Mouse (Mus musculus): Measurements from ENCODE around the gene Zfp971. TPM values are rescaled to one million over a fixed set of nuclear protein-coding genes. Genes with fewer than 3 reads are reported as not detected.
"Not testable (repeated sequence)": the region's sequence is repeated elsewhere in the genome, so short reads cannot be mapped to it uniquely, and the experiment has no call there.

Zfp971 gene
- 10.9 and 25.8 TPM in 2 replicates for polyA plus RNA-seq (2012; ENCODE audit: insufficient read depth, insufficient read length, missing spikeins)

DNA sequence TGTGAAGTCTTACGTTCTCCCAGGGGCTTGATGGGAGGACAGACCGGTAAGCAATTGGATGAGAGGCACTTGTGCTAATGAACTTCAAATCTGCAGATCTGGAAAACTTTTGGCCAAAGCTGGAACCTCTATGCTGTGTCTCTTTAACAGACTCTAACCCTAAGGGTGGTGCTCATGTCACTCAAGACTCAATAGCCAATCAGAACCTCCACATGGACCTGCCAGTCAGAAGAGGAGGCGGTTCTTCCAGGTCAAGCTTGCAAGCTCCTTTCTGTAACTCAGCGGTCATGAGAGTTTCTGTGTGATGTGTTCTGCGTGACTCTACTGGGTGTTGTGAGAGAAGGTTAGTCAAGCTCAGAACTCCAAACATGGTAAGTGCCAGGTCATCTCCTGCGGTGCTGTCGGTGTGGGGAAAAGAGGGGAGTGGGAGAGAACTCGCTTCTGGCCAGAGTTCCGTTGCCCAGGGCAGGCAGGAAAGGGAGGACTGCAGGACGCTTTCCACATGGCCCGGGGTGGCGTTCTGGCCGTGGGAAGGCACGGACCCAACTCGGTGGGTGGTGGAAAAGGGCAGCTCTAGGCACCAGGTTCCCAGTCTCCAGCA, at the start of gene Zfp971:
Zfp971 (plus strand) TSS at position 274 of the 601 bp plus-strand sequence.
- Histone ChIP-seq H3K4me3 (ENCODE audit: insufficient read depth, low read depth, low read length) (peak within 1 kb of the TSS; percentile 86), H3K27ac (replicated peaks; ENCODE audit: low read depth, low read length) (peak within 1 kb of the TSS; percentile 78)
- H3K4me1 ChIP-seq (ENCODE audit: control insufficient read depth, insufficient read depth, insufficient read length, low read length), result not testable (repeated sequence)

DNA sequence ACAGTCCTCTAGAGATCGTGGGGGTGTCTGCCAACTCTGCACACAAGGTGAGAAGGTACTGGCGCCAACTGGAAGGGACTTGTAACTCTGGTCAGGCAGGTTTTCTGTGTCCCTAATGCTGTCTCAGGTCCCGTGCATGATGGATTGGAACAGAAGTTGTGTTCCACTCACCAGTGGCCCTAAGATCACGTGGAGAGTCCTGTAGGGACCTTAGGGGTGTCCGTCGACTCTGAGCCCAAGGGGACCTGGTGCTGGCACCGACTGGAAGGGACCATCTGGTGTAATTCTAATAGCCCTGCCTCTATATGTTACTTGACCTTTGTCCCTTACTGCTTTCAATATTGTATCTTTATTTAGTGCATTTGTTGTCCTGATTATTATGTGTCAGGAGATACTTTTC, 48.3 kb upstream of the Zfp971 start:
- not testable (repeated sequence) for H3K27ac ChIP-seq (replicated peaks; ENCODE audit: low read depth, low read length); H3K4me3 ChIP-seq (ENCODE audit: insufficient read depth, low read depth, low read length); H3K4me1 ChIP-seq (ENCODE audit: control insufficient read depth, insufficient read depth, insufficient read length, low read length)

DNA sequence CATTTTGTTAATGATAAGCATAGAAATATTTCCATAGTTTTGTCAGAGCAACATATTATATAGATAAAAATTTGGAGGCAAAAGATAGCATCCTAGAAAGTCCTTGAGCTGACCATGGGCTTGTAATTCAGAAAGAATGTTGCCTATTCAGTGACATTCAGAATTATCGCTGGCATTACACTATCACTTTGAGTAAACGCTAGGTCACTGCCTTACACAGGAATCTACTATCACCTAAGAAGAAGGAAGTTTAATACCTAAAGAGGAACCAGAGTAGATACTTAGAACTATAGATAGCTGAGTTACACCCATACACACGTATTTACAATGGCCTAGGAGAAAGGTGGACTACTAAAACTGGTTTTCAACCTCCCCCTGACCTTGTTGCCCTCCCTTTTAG, 3.6 kb upstream of the Zfp971 start:
- H3K27ac ChIP-seq (replicated peaks; ENCODE audit: low read depth, low read length); H3K4me3 ChIP-seq (ENCODE audit: insufficient read depth, low read depth, low read length); H3K4me1 ChIP-seq (ENCODE audit: control insufficient read depth, insufficient read depth, insufficient read length, low read length): not testable (repeated sequence)

DNA sequence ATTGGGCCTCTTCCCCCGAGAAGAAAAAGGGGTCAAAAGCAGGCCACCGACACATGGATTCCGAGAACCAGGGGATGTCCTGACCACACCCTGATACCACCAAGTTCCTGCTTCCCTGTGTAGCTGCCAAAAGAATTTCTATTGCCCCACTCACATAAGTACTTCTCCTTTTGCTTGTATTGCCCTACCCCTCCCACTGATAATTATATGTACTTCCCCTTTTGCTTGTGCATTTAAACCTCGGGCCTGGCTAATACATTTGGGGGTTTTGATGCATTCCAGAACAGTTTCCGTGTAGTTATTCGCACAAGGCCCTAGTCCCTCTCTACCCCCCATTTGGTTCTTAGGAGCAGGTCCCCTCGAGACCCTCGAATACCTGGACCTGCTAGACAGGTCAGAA, 2.3 kb upstream of the Zfp971 start:
- H3K4me1 ChIP-seq (ENCODE audit: control insufficient read depth, insufficient read depth, insufficient read length, low read length); H3K4me3 ChIP-seq (ENCODE audit: insufficient read depth, low read depth, low read length): not testable (repeated sequence)
- H3K27ac ChIP-seq (replicated peaks; ENCODE audit: low read depth, low read length), result peak overlapping the region; percentile 87

DNA sequence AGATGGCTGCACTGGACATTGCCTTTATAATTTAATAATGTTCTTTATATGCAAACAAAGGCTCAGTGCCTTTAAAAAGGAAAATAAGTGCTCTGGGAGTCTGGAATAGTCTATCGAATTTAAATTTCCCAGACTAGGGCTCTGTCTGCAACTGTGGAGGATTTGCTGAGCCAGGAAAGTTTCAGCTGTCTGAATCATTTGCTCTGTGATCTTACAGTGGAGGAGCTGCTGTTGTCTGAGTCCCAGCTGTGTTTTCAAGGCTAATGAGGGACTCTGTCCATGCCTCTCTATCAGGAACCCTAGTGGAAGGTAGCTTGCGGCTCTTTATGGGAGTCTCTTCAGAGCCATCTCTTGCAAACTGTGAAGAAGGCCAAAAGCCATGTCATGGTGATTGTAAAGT, 777 bp downstream of the Zfp971 start:
- not testable (repeated sequence) for H3K27ac ChIP-seq (replicated peaks; ENCODE audit: low read depth, low read length)
- peak overlapping the region; percentile 86 for H3K4me3 ChIP-seq (ENCODE audit: insufficient read depth, low read depth, low read length)

DNA sequence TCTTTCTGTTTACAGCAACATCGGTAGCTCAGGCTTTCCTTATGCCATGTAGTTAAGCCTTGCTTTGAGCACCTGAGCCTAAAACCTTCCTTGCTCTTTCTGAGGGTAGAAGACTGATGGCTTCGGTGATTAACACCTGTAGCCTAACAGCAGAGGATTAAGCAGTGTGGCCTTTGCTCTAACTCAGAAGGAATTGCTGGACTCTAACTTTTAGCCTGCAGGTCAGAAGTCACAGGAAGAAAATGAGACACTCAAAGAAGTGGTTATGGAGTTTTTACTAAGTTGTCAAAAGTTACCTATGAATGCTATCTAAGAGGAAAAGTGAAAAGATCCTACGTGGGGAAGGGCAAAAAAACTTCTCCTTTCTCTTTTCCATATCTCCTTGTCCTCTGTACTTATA, 4.5 kb downstream of the Zfp971 start:
- H3K27ac ChIP-seq (replicated peaks; ENCODE audit: low read depth, low read length); H3K4me1 ChIP-seq (ENCODE audit: control insufficient read depth, insufficient read depth, insufficient read length, low read length); H3K4me3 ChIP-seq (ENCODE audit: insufficient read depth, low read depth, low read length): not testable (repeated sequence)

More for the DNA sequence above, 777 bp downstream of the Zfp971 start:
- H3K4me1 ChIP-seq (ENCODE audit: control insufficient read depth, insufficient read depth, insufficient read length, low read length), result not testable (repeated sequence)

DNA sequence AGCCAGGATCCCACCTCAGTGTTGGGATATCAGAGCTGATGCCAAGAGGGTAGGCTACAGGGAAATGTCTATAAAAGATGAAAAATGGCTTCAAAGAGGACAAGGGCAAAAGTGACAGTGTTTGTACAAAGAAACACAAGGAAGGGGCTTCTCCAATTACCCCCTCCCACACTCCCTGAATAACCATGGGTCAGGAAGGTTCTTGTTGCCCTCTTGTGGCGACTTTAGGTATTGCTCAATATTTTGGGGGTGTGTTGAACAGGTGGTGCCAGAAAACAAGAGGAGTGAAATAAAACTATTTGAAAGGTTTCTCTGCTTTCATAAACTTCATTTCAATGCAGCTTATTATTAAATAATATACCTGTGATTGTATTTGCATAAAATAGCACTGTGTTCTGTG, 35.1 kb downstream of the Zfp971 start:
- Histone ChIP-seq H3K4me1 (ENCODE audit: control insufficient read depth, insufficient read depth, insufficient read length, low read length) (no peaks in the 10 kb centered on the region; the same call in 1 of the 2 replicates), H3K27ac (replicated peaks; ENCODE audit: low read depth, low read length) (no peak overlapping the region), H3K4me3 (ENCODE audit: insufficient read depth, low read depth, low read length) (no peak overlapping the region)

DNA sequence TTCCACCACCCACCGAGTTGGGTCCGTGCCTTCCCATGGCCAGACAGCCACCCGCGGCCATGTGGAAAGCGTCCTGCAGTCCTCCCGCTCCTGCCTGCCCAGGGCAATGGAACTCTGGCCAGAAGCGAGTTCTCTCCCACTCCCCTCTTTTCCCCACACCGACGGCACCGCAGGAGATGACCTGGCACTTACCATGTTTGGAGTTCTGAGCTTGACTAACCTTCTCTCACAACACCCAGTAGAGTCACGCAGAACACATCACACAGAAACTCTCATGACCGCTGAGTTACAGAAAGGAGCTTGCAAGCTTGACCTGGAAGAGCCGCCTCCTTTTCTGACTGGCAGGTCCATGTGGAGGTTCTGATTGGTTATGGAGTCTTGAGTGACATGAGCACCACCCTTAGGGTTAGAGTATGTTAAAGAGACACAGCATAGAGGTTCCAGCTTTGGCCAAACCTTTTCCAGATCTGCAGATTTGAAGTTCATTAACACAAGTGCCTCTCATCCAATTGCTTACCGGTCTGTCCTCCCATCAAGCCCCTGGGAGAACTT, 55.2 kb downstream of the Zfp971 start, which contains the start of gene Zfp931:
Zfp931 (minus strand) TSS at position 311 of the 552 bp plus-strand sequence.
- not testable (repeated sequence) for H3K27ac ChIP-seq (replicated peaks; ENCODE audit: low read depth, low read length); H3K4me1 ChIP-seq (ENCODE audit: control insufficient read depth, insufficient read depth, insufficient read length, low read length)
- H3K4me3 ChIP-seq (ENCODE audit: insufficient read depth, low read depth, low read length), result peak within 1 kb of the TSS; percentile 66

Other genes with a start within 250 kb of the Zfp971 start
- 23.3 and 42.8 TPM in 2 replicates for gene Gm14325, start 182.9 kb upstream of the Zfp971 start, polyA plus RNA-seq (2012; ENCODE audit: insufficient read depth, insufficient read length, missing spikeins)
- gene Gm14327, start 126.2 kb upstream of the Zfp971 start, polyA plus RNA-seq (2012; ENCODE audit: insufficient read depth, insufficient read length, missing spikeins), result 3.1 and 8.3 TPM in 2 replicates
- gene Zfp972, start 97.7 kb upstream of the Zfp971 start, polyA plus RNA-seq (2012; ENCODE audit: insufficient read depth, insufficient read length, missing spikeins), result 2.3 TPM in 1 of 2 replicates, not detected in the other
- gene Gm14326, start 66.0 kb upstream of the Zfp971 start, polyA plus RNA-seq (2012; ENCODE audit: insufficient read depth, insufficient read length, missing spikeins), result 13.6 and 21.0 TPM in 2 replicates
- 40.2 and 40.6 TPM in 2 replicates for gene Zfp931, start 55.2 kb downstream of the Zfp971 start, polyA plus RNA-seq (2012; ENCODE audit: insufficient read depth, insufficient read length, missing spikeins)
- gene Phactr3, start 95.7 kb downstream of the Zfp971 start, polyA plus RNA-seq (2012; ENCODE audit: insufficient read depth, insufficient read length, missing spikeins), result not detected in 2 replicates

Measured in brown adipose tissue, adult 24 weeks (tissue).